Mouse (Mus musculus) layer of hippocampus, adult 2 months (tissue): ENCODE data around the gene Olfr467. TPM values are rescaled to one million over a fixed set of nuclear protein-coding genes. Genes with fewer than 3 reads are reported as not detected.
"Not testable (repeated sequence)": the region's sequence is repeated elsewhere in the genome, so short reads cannot be mapped to it uniquely, and the experiment has no call there.

Experiments
- DNase-seq, 2 experiments: peaks; one replicate each; pipeline ENCODE4 v3.0.0; 2022; ENCODE audit warnings: low spot score in 2 of 2
- H3K27ac ChIP-seq: fragments of 200-600 bp; 2 replicates; pipeline ENCODE4 v1.8.1; 2022
- H3K4me3 ChIP-seq: fragments of 200-600 bp; 2 replicates; pipeline ENCODE4 v1.8.1; 2022; ENCODE audit warnings: mild to moderate bottlenecking
- CTCF ChIP-seq: fragments of 200-600 bp; conservative IDR thresholded peaks from 2 replicates; pipeline ENCODE4 v1.8.1; 2022; ENCODE audit warnings: antibody characterized with exemption, mild to moderate bottlenecking, moderate library complexity
- long read RNA-seq, 2 experiments: library from polyadenylated mRNA; stranded (forward); transcript quantifications; one replicate each; pipeline ENCODE4 v2.0.0; 2021; ENCODE audit warnings: borderline mapping rate in 2 of 2
- total RNA-seq, 2 experiments: library from RNA; stranded (reverse); gene quantifications; 2 replicates each; pipeline ENCODE4 v1.2.3; 2021

The Olfr467 gene
- not detected for total RNA-seq
- long read RNA-seq, experiment 1 = 0 reads
- long read RNA-seq, experiment 2 = 0 reads

- DNase-seq = no peak
- Histone ChIP-seq H3K27ac (no peak within 1 kb of the TSS), H3K4me3 (no peak within 1 kb of the TSS)
- no peak for TF ChIP-seq CTCF
Measured at GRCm38 (mm10) chr7:107811963-107812362, at the start of gene Olfr467. Olfr467 (plus strand) TSS chr7:107812263.

- DNase-seq = no peak
- TF ChIP-seq CTCF = no peak
- Histone ChIP-seq H3K4me3 (no peak overlapping the region), H3K27ac (no peak overlapping the region)
Measured at GRCm38 (mm10) chr7:107770812-107771211, 41.3 kb upstream of the Olfr467 start.

GRCm38 (mm10) chr7:107778216-107778615, 33.8 kb upstream of the Olfr467 start:
- TF ChIP-seq CTCF = no peak
- H3K4me3 ChIP-seq = no peak overlapping the region
- no peak for DNase-seq
- no peak overlapping the region for H3K27ac ChIP-seq

- DNase-seq = peak in 1 of 2 experiments; percentile 16
- Histone ChIP-seq H3K4me3 (no peak overlapping the region), H3K27ac (no peak overlapping the region)
- peak; percentile 91 for TF ChIP-seq CTCF
Measured at GRCm38 (mm10) chr7:107779611-107780010, 32.5 kb upstream of the Olfr467 start.

- Histone ChIP-seq H3K4me3 (no peak overlapping the region), H3K27ac (no peak overlapping the region)
- peak; percentile 89 for TF ChIP-seq CTCF
- DNase-seq = peak; percentile 13 to 18
Measured at GRCm38 (mm10) chr7:107787977-107788620, 24.0 kb upstream of the Olfr467 start.

- no peak for DNase-seq
- no peak overlapping the region for H3K27ac ChIP-seq
- no peak overlapping the region for H3K4me3 ChIP-seq
- no peak for TF ChIP-seq CTCF
Measured at GRCm38 (mm10) chr7:107796500-107796899, 15.6 kb upstream of the Olfr467 start.

- no peak for TF ChIP-seq CTCF
- H3K27ac ChIP-seq = no peak within 1 kb of the TSS
- DNase-seq = no peak
Measured at GRCm38 (mm10) chr7:107801108-107801507, 11.0 kb upstream of the Olfr467 start, which contains the start of gene Ovch2. Ovch2 (minus strand) TSS chr7:107801208.

GRCm38 (mm10) chr7:107802138-107802537, 9.9 kb upstream of the Olfr467 start:
- DNase-seq = no peak
- no peak overlapping the region for H3K27ac ChIP-seq
- no peak for TF ChIP-seq CTCF
- no peak overlapping the region for H3K4me3 ChIP-seq

More at GRCm38 (mm10) chr7:107801108-107801507, 11.0 kb upstream of the Olfr467 start, which contains the start of gene Ovch2:
- H3K4me3 ChIP-seq = no peak within 1 kb of the TSS

GRCm38 (mm10) chr7:107819442-107819841, 7.4 kb downstream of the Olfr467 start:
- Histone ChIP-seq H3K27ac (no peak overlapping the region), H3K4me3 (no peak overlapping the region)
- TF ChIP-seq CTCF = peak; percentile 66
- DNase-seq = no peak

GRCm38 (mm10) chr7:107823867-107824266, 11.8 kb downstream of the Olfr467 start:
- H3K4me3 ChIP-seq, H3K27ac ChIP-seq, DNase-seq: not testable (repeated sequence)

GRCm38 (mm10) chr7:107825441-107825840, 13.4 kb downstream of the Olfr467 start, which contains the start of gene Olfr469:
Olfr469 (minus strand) TSS chr7:107825541.
- H3K4me3 ChIP-seq, DNase-seq, H3K27ac ChIP-seq: not testable (repeated sequence)

- TF ChIP-seq CTCF = peak; percentile 66
- Histone ChIP-seq H3K4me3 (no peak overlapping the region), H3K27ac (no peak overlapping the region)
- no peak for DNase-seq
Measured at GRCm38 (mm10) chr7:107841719-107842118, 29.7 kb downstream of the Olfr467 start.

- H3K27ac ChIP-seq, H3K4me3 ChIP-seq, DNase-seq: not testable (repeated sequence)
Measured at GRCm38 (mm10) chr7:107847390-107847789, 35.3 kb downstream of the Olfr467 start, which contains the start of gene Olfr470. Olfr470 (minus strand) TSS chr7:107847490.

Other genes with a start within 250 kb of the Olfr467 start
- 10 to 100 TPM; 12.7 to 13.1 TPM for gene Olfml1, start 244.8 kb upstream of the Olfr467 start, total RNA-seq
- gene Ppfibp2, start 217.1 kb upstream of the Olfr467 start, total RNA-seq = 1 to 10 TPM; 5.2 to 7.4 TPM
- not detected for gene 5330417H12Rik, start 187.1 kb upstream of the Olfr467 start, total RNA-seq
- under 1 TPM in 1 of 2 experiments, not detected in 1; 0.41 TPM for gene Cyb5r2, start 54.2 kb upstream of the Olfr467 start, total RNA-seq
- not detected for gene Ovch2, start 11.1 kb upstream of the Olfr467 start, total RNA-seq
- not detected for gene Olfr469, start 13.3 kb downstream of the Olfr467 start, total RNA-seq
- gene Olfr470, start 35.2 kb downstream of the Olfr467 start, total RNA-seq = not detected
- not detected for gene Olfr472, start 85.6 kb downstream of the Olfr467 start, total RNA-seq
- not detected for gene Olfr473, start 118.2 kb downstream of the Olfr467 start, total RNA-seq
- gene Olfr474, start 142.4 kb downstream of the Olfr467 start, total RNA-seq = not detected
- not detected for gene Olfr476, start 152.5 kb downstream of the Olfr467 start, total RNA-seq
- gene Olfr477, start 174.4 kb downstream of the Olfr467 start, total RNA-seq = not detected
- not detected for gene Olfr478, start 221.7 kb downstream of the Olfr467 start, total RNA-seq
- not detected for gene Olfr479, start 238.4 kb downstream of the Olfr467 start, total RNA-seq